Mouse (Mus musculus): Measurements from ENCODE around the gene Abcc1.

The Abcc1 gene

GRCm38 (mm10) chr16:14377321-14377720, 16.0 kb downstream of the Abcc1 start:
- DNase-seq = no peak

- no peak for DNase-seq
These were observed 17.3 kb downstream of the Abcc1 start for GRCm38 (mm10) chr16:14378654-14379053.

GRCm38 (mm10) chr16:14379888-14380287, 18.5 kb downstream of the Abcc1 start:
- DNase-seq = peak; percentile 9 to 16

GRCm38 (mm10) chr16:14381061-14381665, 19.8 kb downstream of the Abcc1 start:
- no peak for DNase-seq

- DNase-seq = no peak
These were observed 37.9 kb downstream of the Abcc1 start for GRCm38 (mm10) chr16:14399303-14399702.

DNA sequence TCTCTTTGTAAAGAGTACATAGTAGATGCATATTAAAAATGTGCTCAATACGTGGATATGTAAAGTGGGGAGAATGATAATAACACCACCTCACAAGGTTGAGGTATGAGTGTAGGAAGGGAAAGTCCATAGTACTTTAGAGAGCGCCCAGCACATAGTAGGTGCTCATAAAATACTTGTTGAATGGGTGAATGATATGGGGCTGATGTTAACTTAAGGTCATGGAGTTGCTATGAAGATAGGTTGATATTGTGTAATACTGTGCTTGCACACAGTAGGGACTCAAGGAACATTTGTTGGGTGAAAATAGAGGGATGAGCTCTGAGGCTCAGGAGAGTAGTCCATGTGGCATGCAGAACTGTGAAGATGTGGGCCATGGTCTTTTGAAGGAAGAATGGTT, 42.1 kb downstream of the Abcc1 start:
- DNase-seq = no peak

- DNase-seq = no peak
These were observed 44.3 kb downstream of the Abcc1 start for GRCm38 (mm10) chr16:14405636-14406035.

- no peak for DNase-seq
These were observed 47.8 kb downstream of the Abcc1 start for GRCm38 (mm10) chr16:14409124-14409523.

GRCm38 (mm10) chr16:14409776-14410175, 48.4 kb downstream of the Abcc1 start:
- DNase-seq = no peak

GRCm38 (mm10) chr16:14410611-14411010, 49.3 kb downstream of the Abcc1 start:
- no peak for DNase-seq

GRCm38 (mm10) chr16:14411156-14411555, 49.8 kb downstream of the Abcc1 start:
- DNase-seq = no peak

DNA sequence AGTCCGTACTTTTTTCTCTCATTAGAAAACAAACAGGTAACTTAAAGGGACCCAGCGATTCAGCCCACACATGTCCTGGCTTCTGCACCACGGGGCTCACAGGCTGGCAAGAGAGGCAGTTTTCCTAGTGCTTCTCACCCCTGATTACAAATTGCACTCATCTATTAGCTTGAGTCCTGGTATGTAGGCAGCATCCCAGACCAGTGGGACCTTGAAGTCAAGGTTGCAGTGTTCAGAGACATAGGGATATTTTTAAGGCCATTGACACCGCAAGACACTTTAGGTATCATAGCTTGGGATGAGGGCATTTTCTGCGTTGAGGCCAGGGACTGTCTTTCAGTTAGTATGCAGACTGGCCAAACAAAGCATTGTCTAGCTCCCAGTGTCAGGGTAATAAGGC, 51.2 kb downstream of the Abcc1 start:
- DNase-seq = no peak

DNA sequence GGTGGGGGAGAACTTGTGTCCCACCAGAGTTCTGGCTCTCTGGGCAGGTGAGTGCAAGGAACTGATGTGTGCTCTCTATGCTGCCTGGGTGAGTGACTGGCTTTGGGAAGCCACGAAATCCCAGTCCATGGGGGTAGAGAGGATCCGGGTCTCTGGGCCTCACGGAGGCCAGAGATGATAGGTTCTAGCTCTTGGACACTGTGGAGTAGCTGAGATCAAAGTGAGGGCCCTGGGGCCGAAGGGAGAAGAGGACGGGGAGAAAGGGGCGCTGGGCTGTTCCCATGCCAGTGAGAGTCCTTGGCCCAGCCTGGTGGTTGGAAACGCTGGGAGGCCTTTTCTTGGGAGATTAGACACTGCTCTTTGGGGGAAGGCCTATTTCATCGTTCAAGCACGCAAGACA, 53.8 kb downstream of the Abcc1 start:
- DNase-seq = no peak

GRCm38 (mm10) chr16:14416957-14417618, 55.7 kb downstream of the Abcc1 start:
- DNase-seq = no peak

DNA sequence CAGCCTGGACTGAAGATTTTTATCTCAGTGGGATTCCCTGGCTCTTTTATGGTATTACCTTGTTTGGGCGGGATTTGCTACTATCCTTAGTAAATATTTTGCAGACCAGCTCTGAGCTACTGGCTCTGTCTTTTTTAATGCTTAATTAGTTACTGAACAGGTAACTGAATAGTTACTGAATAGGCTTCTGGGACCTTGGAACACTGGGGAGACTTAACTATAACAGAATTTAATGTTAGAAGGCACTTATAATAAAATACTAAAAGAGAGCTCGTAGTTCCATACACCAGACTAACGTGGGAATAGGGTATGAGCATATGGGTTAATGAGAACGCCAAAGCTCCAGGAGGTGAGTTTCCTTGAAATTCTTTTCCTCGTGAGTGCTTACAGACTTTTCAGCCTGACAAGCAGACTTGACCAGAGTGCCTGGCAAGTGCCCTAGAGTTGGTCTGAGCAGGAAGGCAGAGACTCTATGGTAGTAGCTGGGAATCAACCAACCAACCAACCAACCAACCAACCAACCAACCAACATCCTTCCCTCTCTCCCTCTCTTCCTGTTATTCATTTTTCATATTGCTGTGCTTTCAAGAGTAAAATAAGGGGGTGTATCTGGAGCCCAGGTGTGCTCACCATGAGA, 59.3 kb downstream of the Abcc1 start:
- DNase-seq = no peak

GRCm38 (mm10) chr16:14422081-14422480, 60.7 kb downstream of the Abcc1 start:
- DNase-seq = no peak

DNA sequence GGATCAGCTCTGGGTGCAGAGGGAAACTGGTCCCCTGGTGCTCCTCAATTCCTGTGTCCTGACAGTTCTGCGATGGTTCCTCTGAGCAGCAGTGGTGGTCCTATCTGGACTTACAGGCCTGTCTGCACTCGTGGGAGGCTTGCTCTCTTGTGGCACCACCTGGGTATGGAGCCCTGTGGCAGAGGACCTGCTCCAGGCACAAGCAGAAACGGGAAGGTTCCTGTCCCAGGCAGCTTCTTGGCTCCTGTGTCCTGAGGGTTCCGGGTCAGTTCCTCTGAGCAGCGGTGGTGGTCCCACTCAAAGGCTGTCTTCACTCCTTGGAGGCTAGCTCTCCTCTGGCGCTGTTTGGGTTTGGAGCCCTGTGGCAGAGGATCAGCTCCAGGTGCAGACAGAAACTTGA, 68.0 kb downstream of the Abcc1 start:
- DNase-seq = no peak

DNA sequence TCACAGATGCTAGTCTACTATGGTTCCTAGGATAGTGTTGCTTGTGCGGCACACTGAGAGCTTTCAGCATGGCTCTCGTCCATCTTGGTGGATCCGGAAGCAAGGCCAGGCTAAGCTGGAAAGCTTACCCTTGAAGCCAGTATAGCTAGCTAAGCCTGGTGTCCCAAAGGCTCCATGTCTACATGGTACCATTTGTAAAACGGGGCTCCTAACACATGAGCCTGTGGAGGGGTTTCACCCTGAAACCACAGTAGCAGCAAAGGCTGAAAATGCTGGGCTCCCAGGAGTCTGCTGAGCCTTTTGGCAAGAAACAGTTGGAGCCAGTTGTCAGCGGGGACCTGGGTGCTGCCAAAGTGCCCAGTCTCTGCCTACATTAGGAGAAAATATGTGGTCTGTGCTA, 71.6 kb downstream of the Abcc1 start:
- no peak for DNase-seq

GRCm38 (mm10) chr16:14435526-14435925, 74.2 kb downstream of the Abcc1 start:
- no peak for DNase-seq

DNA sequence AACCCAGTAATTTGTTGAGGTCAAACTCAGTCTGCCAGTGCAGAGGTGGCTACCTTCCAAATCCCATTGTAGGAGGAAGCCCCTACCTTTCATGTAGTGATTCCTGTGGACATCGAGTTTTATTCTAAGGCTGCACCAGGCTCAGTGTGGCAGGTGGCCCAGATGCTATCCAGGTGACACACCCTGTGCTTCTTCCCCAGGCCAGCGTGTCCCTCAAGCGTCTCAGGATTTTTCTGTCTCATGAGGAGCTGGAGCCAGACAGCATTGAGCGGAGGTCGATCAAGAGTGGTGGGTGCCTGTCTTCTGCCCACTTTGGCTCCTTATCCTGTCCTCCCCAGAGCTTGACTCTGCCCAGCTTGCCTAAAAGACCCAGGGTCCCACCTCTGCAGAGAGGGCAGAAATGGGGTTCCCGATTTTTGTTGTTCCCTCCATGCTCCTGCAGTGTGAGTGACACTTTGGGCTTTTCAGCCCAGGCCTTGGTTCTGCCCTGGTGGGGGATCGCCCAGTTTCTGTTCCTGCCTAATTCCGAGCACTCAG, 76.2 kb downstream of the Abcc1 start:
- no peak for DNase-seq

DNA sequence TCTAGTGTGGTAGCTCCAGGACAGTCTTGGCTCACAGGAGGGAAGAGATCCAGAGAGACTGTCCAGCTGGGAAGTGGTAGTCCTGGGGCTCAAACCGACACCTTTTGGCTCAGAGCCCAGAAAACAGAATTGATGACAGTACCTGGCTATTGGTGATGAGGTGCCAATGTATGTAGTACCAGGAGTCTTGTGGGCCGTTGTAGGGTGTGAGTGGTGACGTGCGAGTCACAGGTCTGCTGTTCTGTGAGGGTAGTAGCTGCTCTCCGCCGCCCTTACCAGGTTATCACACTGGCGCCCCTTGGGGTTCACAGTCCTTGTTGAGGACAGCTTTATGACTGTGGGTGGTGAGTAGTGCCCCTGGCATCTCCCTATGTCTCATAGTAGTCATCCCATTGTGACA, 77.2 kb downstream of the Abcc1 start:
- DNase-seq = no peak

GRCm38 (mm10) chr16:14439081-14439480, 77.7 kb downstream of the Abcc1 start:
- peak; percentile 54 to 55 for DNase-seq

DNA sequence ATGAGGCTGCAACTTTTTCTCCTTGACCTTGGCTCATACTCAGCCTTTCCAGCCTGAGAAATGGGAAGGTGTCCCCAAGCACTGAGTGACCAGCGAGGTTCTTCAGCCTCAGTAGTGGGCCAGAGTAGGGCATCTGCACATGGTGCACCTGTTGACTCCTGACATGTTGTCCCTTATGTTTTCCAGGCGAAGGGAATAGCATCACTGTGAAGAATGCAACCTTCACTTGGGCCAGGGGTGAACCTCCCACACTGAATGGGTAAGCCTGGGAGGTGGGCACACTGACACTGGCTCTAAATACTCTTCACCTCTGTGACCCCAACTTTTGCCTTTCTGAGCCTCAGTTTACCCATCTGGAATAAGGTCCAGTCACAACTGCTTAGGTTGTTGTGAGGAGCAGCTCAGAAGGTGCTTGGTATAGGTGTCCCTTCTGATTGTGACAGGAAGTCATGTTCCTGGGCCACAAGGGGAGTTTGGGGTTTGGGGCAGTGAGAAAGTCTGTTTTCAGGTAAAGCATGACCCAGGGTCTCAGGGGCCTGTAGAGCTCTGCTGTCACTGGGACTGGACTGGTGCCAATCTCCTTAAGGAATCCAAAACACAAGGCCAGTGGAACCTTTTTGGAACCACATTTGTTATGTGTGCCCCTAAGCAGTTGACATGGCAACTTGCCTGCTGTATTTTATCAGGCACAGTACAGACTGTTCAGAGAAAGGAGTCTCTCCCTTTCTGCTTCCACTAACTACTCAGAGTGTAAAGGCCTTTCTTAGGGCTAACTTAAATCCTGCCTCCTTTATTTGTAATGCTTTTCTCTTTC, 78.7 kb downstream of the Abcc1 start:
- no peak for DNase-seq
